Mouse (Mus musculus) midbrain, embryonic 11.5 days (tissue): ENCODE data around the gene Ssbp3. TPM values are rescaled to one million over a fixed set of nuclear protein-coding genes. Genes with fewer than 3 reads are reported as not detected.

Source experiments
- ATAC-seq: fragments of 200-750 bp; cut with Nextera tagmentation; 2 replicates; pipeline ENCODE4 v1.8.0; 2017; ENCODE audit warnings: moderate TSS enrichment, moderate library complexity; ENCODE audit not compliant: low FRiP score
- DNase-seq: peaks from one replicate; pipeline ENCODE4 v3.0.0; 2015; ENCODE audit warnings: low spot score; ENCODE audit errors: missing footprints
- H3K27ac ChIP-seq: fragments of 300-500 bp; sonication (generic); 2 replicates; pipeline ENCODE4 v1.5.1; 2014; ENCODE audit warnings: low read depth, low read length
- H3K27me3 ChIP-seq: fragments of 300-500 bp; sonication (generic); 2 replicates; pipeline ENCODE4 v1.6.1; 2014; ENCODE audit warnings: mild to moderate bottlenecking, low read length, moderate library complexity, mixed read lengths; ENCODE audit not compliant: control insufficient read depth, insufficient read depth
- H3K36me3 ChIP-seq: fragments of 300-500 bp; sonication (generic); 2 replicates; pipeline ENCODE4 v1.6.1; 2014; ENCODE audit warnings: mild to moderate bottlenecking, low read length, moderate library complexity, mixed read lengths; ENCODE audit not compliant: control insufficient read depth, insufficient read depth
- H3K4me1 ChIP-seq: fragments of 300-500 bp; sonication (generic); 2 replicates; pipeline ENCODE4 v1.6.1; 2014; ENCODE audit warnings: low read length; ENCODE audit not compliant: control insufficient read depth, insufficient read depth
- H3K4me2 ChIP-seq: fragments of 300-500 bp; sonication (generic); 2 replicates; pipeline ENCODE4 v1.6.1; 2014; ENCODE audit warnings: mild to moderate bottlenecking, moderate library complexity
- H3K4me3 ChIP-seq: fragments of 300-500 bp; sonication (generic); 2 replicates; pipeline ENCODE4 v1.5.1; 2014; ENCODE audit warnings: low read depth, low read length
- H3K9ac ChIP-seq: fragments of 300-500 bp; sonication (generic); 2 replicates; pipeline ENCODE4 v1.6.1; 2014; ENCODE audit warnings: low read length
- H3K9me3 ChIP-seq: fragments of 300-500 bp; sonication (generic); 2 replicates; pipeline ENCODE4 v1.6.1; 2016; ENCODE audit warnings: low read length; ENCODE audit not compliant: control insufficient read depth
- WGBS: fragments of 180-500 bp; shearing (Covaris S2); extraction: QIAGEN DNeasy Blood & Tissue Kit; methylation state at CpG from one replicate; pipeline ENCODE4 v1.1.7; 2014; 5-methylcytosine and 5-hydroxymethylcytosine counted together
- polyA plus RNA-seq: library from polyadenylated mRNA; unstranded; fragments of >200 nt; fragmentation: Nextera tagmentation; extraction: Ambion mirVana; gene quantifications from 2 replicates; pipeline ENCODE4 v1.2.1, GENCODE M21; 2014

Ssbp3 gene
- polyA plus RNA-seq, 1 experiment from 2014 or later, result 124 TPM

DNA sequence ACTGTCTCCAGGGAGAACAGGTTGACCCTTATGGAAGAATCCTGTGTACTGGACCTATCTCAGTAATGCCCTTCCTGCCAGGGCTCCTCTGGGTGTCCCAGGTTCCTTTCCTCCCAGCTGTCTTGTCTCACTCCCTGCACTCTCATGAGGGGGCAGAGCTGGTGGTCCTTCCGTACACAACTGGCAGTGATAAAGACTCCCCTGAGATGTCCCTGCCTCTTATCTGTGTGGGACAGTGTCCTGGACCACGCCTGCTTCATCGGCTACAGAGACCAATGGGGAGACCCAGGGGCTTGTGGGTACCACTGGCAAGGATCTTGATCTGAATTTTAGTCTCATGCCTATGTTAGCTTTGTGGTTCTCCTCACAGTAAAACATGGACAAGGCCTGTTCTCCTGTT is 12.4 kb downstream of the Ssbp3 start:
- Histone ChIP-seq H3K4me2 (no peak overlapping the region), H3K4me3 (no peak overlapping the region), H3K9me3 (no peaks in the 10 kb centered on the region), H3K36me3 (peaks cover 38% of the 10 kb centered on the region), H3K27ac (no peak overlapping the region; the same call in 1 of the 2 replicates), H3K27me3 (no peaks in the 10 kb centered on the region), H3K4me1 (peaks cover 2% of the 10 kb centered on the region; the same call in 1 of the 2 replicates), H3K9ac (no peak overlapping the region)
- DNase-seq (no peak), ATAC-seq (no peak)
- 90% methylated on average over 3 of the region's 3 CpGs for WGBS

DNA sequence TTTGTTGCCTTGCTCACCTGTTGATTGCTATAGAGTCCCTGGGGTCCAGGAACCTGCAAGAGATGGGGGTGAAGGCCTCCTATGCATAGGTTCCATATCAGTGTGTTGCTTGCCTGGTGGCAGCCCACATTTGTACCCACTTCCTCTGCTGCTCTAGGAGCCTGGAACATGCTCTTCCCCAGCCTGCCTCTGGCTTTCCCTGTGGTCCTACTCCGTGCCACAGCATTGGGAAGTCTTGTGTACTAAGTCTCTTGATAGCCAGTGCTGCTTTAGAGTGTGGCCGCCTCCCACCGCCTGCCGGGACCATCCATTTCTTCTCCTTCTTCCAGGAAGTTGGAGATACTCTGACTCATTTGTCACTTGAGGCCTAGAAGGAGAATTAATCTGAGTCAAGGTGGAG is 13.7 kb downstream of the Ssbp3 start:
- H3K36me3 ChIP-seq, result peaks cover 38% of the 10 kb centered on the region
- H3K9ac ChIP-seq, result no peak overlapping the region
- no peaks in the 10 kb centered on the region for H3K27me3 ChIP-seq
- no peak overlapping the region for H3K4me2 ChIP-seq
- DNase-seq (no peak), ATAC-seq (no peak)
- 92% methylated on average over 4 of the region's 4 CpGs for WGBS
- no peaks in the 10 kb centered on the region for H3K9me3 ChIP-seq
- no peak overlapping the region for H3K4me3 ChIP-seq
- H3K4me1 ChIP-seq, result peaks cover 4% of the 10 kb centered on the region; the same call in 1 of the 2 replicates
- H3K27ac ChIP-seq, result no peak overlapping the region

DNA sequence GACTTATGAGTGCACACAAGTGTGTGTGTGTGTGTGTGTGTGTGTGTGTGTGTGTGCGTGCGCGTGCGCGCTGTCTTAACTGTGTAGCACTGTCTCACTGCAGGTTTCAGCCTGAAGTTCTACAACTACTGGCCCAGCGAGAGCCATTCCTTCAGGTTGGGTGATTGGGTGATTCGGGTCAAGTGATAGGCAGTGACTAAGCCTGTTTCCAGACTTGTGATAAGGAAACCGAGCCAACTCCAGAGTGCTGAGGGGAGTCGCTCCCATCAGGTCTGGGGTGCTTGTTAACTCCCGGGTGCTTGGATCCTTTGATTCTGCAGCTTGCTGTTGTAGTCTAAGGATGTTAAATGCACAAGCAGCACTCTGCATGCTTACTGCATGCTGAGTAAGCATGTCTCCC is 14.4 kb downstream of the Ssbp3 start:
- no peak overlapping the region for H3K27ac ChIP-seq
- H3K27me3 ChIP-seq, result no peaks in the 10 kb centered on the region
- H3K4me2 ChIP-seq, result no peak overlapping the region
- H3K36me3 ChIP-seq, result peaks cover 31% of the 10 kb centered on the region
- H3K9ac ChIP-seq, result no peak overlapping the region
- ATAC-seq (no peak), DNase-seq (no peak)
- H3K4me3 ChIP-seq, result no peak overlapping the region
- 91% methylated on average over 10 of the region's 10 CpGs for WGBS
- H3K9me3 ChIP-seq, result no peaks in the 10 kb centered on the region
- H3K4me1 ChIP-seq, result peaks cover 4% of the 10 kb centered on the region; the same call in 1 of the 2 replicates

DNA sequence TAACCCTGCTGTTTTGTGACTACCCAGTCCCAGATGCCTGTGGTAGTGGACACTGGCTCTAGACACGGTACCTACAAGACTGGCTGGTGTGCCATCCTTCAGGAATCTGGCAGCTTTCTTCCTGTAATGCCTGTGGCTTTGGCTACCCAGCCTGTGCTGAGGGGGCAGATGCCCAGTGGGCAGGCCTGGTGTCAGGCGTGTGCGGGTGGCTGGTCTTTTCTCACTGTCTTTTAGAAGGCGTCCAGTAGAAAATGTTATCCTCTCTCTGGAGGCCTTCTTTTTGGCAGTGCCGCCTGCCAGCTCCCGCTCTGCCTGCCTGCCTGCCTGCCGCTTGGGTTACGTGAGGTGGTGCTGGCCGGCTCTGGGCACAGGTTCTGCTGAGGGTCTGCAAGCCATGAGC is 15.9 kb downstream of the Ssbp3 start:
- H3K27ac ChIP-seq, result no peak overlapping the region
- H3K4me1 ChIP-seq, result peaks cover 6% of the 10 kb centered on the region; the same call in 1 of the 2 replicates
- no peak for DNase-seq
- H3K4me2 ChIP-seq, result no peak overlapping the region
- no peak overlapping the region for H3K9ac ChIP-seq
- no peak overlapping the region for H3K4me3 ChIP-seq
- H3K36me3 ChIP-seq, result peaks cover 28% of the 10 kb centered on the region
- WGBS, result 92% methylated on average over 9 of the region's 9 CpGs
- H3K9me3 ChIP-seq, result no peaks in the 10 kb centered on the region
- H3K27me3 ChIP-seq, result no peaks in the 10 kb centered on the region
- ATAC-seq, result no peak

DNA sequence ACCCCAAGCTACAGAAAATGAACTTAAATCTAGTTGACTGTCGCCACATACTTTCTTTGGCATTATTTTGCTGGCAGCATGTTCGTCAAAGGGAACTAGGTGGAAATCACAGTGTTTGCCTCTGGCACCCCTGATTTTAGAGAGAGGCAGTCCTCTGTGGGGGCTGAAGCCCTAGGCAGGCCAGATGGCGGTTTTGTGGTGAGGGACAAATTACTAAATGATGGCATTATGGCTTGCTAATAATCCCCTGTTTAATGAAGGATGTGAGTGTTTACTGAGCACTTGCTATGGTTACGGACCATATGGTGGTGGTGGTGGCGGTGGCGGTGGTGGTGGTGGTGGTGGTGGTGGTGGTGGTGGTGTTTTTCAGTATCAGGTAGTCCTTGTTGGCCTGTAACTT is 16.5 kb downstream of the Ssbp3 start:
- H3K36me3 ChIP-seq, result peaks cover 27% of the 10 kb centered on the region
- no peak overlapping the region for H3K9ac ChIP-seq
- H3K9me3 ChIP-seq, result no peaks in the 10 kb centered on the region
- no peak overlapping the region for H3K4me2 ChIP-seq
- H3K4me1 ChIP-seq, result 0 out of 2 replicates have a peak, but pooled peaks cover 4% of the 10 kb centered on the region
- no peaks in the 10 kb centered on the region for H3K27me3 ChIP-seq
- H3K4me3 ChIP-seq, result no peak overlapping the region
- H3K27ac ChIP-seq, result no peak overlapping the region
- 83% methylated on average over 6 of the region's 6 CpGs for WGBS
- DNase-seq (no peak), ATAC-seq (no peak)

DNA sequence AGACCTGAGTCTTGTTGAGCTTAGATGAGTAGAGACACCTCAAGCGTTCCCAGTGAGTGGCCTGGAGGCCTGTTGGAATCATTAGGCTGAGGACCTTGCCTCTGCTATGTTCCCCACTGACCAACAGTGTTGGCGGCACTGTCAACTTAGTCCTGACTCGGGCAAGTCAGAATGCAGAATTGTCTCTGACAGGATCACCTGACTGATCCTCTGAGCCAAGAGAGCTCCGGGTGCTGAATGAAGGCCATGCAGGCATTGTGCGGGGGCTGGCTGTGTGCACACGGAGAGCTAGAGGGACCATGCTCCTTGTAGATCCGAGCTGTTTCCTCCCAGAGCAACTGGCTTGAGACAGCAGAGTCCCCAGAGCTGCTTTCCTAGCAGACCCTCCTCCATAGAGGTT is 18.5 kb downstream of the Ssbp3 start:
- peaks cover 12% of the 10 kb centered on the region for H3K36me3 ChIP-seq
- H3K9me3 ChIP-seq, result no peaks in the 10 kb centered on the region
- no peak for DNase-seq
- H3K27ac ChIP-seq, result no peak overlapping the region
- H3K4me1 ChIP-seq, result peaks cover 14% of the 10 kb centered on the region
- H3K9ac ChIP-seq, result no peak overlapping the region
- no peaks in the 10 kb centered on the region for H3K27me3 ChIP-seq
- ATAC-seq, result no peak
- WGBS, result 87% methylated on average over 7 of the region's 7 CpGs
- H3K4me2 ChIP-seq, result no peak overlapping the region
- H3K4me3 ChIP-seq, result no peak overlapping the region

DNA sequence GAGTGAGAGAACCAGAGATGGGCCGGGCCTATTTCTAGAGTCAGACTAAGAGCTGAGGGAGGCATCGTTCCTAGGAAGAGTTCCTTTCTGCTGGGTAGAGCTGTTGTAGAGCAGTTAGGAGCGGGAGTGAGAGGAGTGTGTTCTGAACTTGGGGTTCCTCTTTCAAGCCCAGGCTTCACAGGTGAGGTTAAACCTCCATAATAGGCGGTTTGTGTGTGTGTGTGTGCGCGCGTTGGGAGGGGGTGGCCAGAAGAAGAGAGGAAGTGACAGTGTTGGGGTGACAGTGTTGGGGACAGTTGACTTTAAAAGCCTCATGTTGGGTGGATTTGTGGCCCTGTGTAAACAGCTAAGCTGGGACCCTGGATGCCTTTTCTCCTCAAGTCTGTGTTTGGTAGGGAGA is 22.1 kb downstream of the Ssbp3 start:
- Histone ChIP-seq H3K9ac (no peak overlapping the region), H3K4me2 (no peak overlapping the region), H3K9me3 (no peaks in the 10 kb centered on the region), H3K27ac (no peak overlapping the region), H3K4me1 (peaks cover 49% of the 10 kb centered on the region), H3K27me3 (no peaks in the 10 kb centered on the region), H3K36me3 (peaks cover 5% of the 10 kb centered on the region), H3K4me3 (no peak overlapping the region)
- ATAC-seq (no peak), DNase-seq (no peak)
- 93% methylated on average over 7 of the region's 7 CpGs for WGBS

DNA sequence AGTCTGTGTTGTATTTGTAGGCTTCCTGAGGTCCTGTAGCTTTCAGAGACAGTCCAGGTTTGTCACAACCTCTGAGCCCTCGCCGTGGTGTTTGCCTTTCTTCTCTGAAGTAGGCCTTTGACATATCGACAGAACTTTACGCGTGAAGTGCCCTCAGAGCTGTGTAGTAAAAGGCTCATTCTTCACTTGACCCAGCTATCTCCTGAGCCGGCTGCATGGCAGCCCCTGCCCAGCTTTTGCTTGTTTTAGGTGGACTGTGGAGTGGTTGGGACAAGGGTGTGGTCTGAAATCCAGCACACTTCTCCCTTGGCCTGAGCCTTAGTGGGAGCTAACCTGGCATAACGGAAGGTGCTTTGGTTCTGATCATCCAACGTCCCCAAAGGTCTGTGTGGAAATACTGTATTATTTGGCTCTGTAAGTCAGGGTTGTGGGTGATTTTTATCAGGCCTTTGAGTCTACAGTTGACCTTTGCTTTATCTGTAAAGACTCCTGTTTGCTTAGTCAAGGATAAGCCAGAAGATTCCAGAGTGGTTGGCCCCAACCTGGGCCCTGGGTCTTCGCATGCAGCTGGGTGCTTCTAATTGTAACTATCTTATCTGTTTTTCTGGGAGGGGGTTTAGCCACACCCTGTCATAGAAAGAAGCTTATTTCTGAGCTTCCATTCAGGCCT is 23.4 kb downstream of the Ssbp3 start:
- Histone ChIP-seq H3K27me3 (no peaks in the 10 kb centered on the region), H3K9ac (no peak overlapping the region), H3K9me3 (no peaks in the 10 kb centered on the region), H3K4me3 (no peak overlapping the region), H3K36me3 (peaks cover 2% of the 10 kb centered on the region), H3K27ac (no peak overlapping the region), H3K4me1 (peaks cover 61% of the 10 kb centered on the region), H3K4me2 (no peak overlapping the region)
- WGBS, result 80% methylated on average over 9 of the region's 9 CpGs
- DNase-seq (no peak), ATAC-seq (no peak)

DNA sequence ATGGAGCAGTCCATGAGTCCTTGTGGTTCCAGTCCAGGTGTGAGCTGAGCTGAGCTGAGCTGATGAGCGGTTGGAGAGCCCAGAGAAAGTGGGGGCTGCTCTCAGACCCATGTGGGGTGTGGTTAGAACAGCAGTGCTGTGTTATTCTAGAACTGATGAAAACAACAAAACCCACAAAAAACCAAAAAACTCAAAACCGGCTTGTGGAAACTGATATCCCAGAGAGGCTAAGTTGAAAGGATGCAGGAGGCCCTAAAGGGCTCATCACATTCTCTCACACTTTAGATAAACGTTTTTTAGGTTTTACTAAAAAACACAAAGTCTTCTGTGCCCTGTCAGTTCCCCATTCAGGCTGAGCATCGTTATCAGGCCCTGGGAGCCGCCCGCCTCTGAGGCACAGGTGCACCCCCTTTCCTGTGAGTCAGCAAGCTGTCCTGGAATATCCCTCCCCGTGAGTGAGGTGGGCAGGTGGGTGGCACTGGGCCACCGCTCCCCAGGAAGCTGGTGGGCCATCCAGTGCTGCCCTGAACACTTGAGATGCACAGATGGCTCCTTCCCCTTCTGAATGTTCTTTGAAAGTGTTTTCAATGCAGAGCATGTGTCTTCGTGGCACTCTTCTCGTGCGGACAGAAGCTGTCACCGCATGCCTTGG is 24.6 kb downstream of the Ssbp3 start:
- Histone ChIP-seq H3K27me3 (no peaks in the 10 kb centered on the region), H3K36me3 (peaks cover 2% of the 10 kb centered on the region), H3K9me3 (no peaks in the 10 kb centered on the region), H3K9ac (peak overlapping the region; percentile 85), H3K4me3 (no peak overlapping the region), H3K4me2 (peak overlapping the region; percentile 20), H3K4me1 (peaks cover 71% of the 10 kb centered on the region), H3K27ac (peak overlapping the region; percentile 99)
- 53% methylated on average over 12 of the region's 12 CpGs for WGBS
- DNase-seq, result no peak
- ATAC-seq, result no peak
